Mouse (Mus musculus) adrenal gland, adult (tissue): ENCODE measurements at regions not wholly inside any gene's neighbourhood (a gene's known extent, or its start where the extent isn't known, plus 50 kb on each side); places are given as distances from the start of the nearest gene placed in this dataset.
A peak's percentile ranks its signal among the peaks of the same experiment; 100 is the strongest.

ENCODE experiments used
- DNase-seq, 2 experiments: peaks; one replicate each; pipeline ENCODE4 v3.0.0; 2022 to 2023; ENCODE audit warnings: low spot score in 1 of 2; ENCODE audit not compliant: inconsistent age in 2 of 2

GRCm38 (mm10) chr16:77401185-77401943 is 200.5 kb downstream of the Gm11146 start:
- DNase-seq, result no peak

DNA sequence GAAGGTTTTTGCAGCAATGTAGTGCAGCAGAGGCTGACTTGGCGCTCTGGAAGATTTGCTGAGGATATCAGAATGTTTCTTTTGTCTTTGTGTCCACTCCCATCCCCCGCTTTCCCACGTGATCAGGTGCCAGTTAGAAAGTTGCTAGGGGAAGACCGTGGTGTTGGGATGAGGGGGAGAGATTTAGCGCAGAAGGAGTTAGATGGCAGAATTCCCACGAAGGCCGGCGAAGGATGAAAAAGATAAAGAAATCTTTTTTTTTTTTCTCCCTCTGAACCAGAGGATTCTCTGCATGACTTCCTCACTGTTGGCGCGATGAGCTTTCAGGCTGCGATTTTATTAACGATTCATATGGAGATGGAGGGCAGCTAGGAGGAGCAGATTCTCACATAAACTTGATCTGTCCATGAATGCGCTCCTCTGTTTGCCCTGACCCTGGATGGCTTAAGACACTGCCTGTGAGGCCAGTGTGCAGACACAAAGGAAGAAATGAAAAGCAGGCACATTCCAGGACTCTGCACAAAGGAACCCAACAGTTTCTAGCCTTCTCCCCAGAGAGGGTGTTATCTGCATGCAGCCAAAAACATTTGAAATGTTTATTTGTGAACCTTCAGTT is 201.5 kb downstream of the Gm11146 start:
- peak; percentile 46 to 78 for DNase-seq

DNA sequence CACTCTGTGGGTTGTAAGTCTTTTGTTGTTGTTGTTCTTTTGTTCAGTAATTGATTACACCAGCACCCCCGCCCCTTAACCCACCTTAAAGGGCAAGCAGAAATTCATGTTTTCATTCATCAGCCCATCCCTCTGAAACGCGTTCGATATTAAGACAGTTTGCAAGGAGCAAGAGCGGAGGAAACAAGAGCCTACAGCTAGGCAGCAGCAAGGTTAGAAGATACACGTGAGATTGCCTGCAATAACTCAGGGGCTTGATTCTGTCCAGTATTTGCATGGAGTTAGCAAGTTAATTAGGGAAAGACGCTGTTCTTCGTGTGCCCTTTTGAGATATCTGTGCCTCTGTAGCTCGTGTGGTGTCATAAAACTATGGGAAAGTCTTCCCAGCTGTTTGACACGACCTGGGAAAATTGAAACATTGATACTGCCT is 202.0 kb downstream of the Gm11146 start:
- DNase-seq, result peak; percentile 10 to 82

GRCm38 (mm10) chr16:77394054-77394716 is 207.7 kb downstream of the Gm11146 start:
- DNase-seq, result peak; percentile 14 to 54

GRCm38 (mm10) chr16:77393470-77393869 is 208.4 kb downstream of the Gm11146 start:
- DNase-seq, result no peak

- DNase-seq, result no peak
Measured at GRCm38 (mm10) chr16:77392205-77392604, 209.7 kb downstream of the Gm11146 start.

DNA sequence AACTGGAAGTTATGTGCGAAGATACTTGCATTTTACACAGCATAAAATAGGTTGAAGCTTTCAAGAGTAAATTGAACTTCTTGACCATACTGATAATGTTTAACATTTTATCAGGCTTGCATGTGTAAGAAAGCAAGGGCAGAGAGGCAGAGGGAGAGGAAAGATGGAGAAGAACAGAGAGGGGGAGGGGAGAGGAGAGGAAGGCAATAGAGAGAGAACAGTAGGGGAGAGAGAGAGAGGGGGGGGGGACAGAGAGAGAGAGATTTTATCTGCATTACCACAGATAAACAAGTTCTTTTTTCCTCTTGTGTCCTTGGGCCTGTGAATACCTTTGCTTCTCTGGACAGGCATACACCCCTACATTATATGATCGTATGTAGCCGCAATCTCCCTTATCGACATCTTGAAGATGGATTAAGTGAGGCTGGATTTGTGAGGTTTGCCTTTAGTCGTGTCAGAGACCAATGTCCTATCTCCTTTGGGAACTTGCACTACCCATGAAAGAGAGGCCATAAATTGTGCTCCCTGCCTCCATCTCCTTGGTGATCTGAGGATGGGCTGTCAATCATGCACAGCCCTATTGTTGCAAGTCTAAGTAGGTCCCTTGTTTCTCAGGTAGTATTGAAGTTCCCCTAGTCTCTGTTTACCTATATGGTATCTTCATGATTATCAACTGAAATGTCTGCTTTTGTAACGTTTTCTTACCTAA is 217.7 kb downstream of the Gm11146 start:
- no peak for DNase-seq

DNA sequence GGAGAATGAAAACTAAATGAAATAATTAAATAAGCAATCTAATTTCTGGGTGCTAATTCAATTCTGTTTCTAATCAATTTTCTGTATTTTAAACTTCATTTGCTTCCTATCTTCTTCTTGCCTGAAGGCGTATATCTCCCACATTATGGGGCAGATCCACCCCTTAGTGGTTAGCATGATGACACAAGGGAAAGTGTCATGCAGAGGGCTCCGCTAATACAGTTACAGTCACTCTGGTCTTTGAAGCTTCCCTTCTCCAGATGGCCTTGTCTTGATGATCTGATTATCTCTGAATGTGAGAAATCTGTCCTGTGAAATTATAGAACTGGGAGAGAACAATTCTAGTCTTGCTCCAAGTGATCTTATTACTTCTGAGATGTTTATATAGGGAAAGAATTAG is 219.1 kb downstream of the Gm11146 start:
- no peak for DNase-seq

DNA sequence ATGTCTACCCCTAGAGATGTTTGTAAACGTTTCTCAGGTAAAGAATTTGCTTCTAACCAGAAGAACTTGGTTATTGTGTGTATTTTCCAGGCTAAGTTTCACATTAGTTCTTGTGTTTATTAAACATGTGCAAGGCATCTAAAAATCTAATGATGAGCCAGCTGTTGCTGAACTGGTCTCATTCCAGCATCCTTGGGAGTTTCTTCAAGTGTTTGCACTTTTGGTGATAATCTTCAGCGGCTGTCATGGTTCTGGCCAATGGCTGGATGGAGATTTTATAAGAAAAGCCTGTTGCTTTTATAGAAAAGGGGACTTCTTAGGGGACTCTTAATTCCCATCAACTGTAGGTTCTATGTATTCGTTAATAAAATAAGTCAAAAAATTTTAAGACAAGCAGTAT is 229.1 kb downstream of the Gm11146 start:
- no peak for DNase-seq

DNA sequence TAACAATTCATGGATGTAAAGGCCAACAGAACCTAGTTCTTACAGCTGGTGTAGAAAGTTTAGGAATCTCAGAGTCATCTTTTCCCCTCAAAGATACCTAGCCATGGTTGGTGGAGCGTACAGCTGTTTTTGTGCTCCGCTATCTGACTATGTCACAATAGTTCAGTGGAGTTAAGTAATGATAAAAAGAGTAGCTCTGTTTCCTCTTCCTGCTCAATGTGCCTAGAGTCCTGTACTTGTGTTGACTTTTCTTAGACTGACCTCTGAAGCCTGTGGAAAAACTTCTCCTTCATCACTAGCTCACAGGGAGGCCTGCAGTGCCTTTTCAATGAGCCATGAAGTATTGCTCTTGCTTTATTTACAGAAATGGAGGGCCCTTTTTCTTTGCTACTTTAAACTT is 232.1 kb downstream of the Gm11146 start:
- no peak for DNase-seq

- no peak for DNase-seq
Measured at GRCm38 (mm10) chr16:77365254-77365653, 236.6 kb downstream of the Gm11146 start.

DNA sequence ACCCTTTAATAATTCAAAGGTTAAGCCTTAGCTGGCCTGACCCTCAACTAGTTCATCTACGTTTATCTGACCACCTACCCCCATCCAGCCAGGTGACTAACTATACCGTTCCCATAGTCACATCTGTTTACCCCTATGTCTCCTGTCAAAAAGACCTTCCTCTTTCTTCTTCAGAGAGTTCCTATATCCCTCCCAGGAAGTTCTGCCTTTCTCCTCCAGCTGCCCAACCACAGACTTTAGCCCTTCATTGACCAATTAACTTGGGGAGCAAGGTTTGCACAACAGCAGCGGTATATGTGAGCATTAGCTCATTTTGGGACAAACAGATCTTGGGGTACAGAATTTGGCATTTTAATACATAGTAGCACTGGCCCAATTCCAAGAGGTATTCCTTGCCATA is 237.5 kb downstream of the Gm11146 start:
- DNase-seq, result no peak

DNA sequence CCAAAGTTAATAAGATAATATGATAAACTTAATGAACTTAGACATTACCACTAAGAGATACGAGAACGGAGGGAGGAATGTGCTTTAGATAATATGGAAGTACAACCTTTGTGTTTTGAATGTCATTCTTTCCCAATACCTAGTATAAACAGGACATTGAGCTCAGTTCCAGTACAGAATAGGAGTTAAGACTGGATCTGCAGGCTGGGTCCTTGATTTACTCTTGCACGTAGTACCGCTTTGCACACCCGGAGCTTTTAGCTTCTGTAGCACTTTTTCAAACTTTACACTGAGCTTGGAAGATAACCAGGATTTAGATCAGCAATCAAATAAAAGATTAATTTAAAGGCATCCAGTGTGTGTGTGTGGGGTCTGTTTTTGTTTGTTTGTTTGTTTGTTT is 242.7 kb downstream of the Gm11146 start:
- DNase-seq, result no peak

DNA sequence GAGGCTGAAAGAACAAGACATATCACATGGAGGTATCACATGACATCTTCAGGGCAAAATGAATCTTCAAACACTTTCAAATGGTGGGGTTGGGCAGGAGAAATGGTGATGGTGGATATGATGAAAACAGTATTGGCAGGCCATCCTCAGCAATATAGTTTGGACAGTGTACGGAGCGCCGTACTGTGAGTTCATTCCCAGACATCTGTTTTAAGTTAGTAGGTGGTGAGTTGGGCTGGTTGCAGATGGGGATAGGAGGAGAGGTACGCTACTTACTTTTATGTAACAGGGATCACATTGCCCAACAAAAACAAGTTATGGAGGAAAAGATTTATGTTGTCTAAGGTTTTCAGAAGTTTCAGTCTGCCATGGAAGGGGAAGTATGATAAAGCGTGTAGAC is 246.6 kb downstream of the Gm11146 start:
- DNase-seq, result no peak

GRCm38 (mm10) chr16:77354201-77354712 is 247.6 kb downstream of the Gm11146 start:
- DNase-seq, result no peak

- peak in 1 of 2 experiments; percentile 57 for DNase-seq
Measured at GRCm38 (mm10) chr16:77346128-77346527, 255.8 kb downstream of the Gm11146 start.

- DNase-seq, result no peak
Measured at GRCm38 (mm10) chr16:77332285-77332684, 269.6 kb downstream of the Gm11146 start.

- peak; percentile 64 to 87 for DNase-seq
Measured at GRCm38 (mm10) chr16:77330996-77331395, 270.9 kb downstream of the Gm11146 start.

DNA sequence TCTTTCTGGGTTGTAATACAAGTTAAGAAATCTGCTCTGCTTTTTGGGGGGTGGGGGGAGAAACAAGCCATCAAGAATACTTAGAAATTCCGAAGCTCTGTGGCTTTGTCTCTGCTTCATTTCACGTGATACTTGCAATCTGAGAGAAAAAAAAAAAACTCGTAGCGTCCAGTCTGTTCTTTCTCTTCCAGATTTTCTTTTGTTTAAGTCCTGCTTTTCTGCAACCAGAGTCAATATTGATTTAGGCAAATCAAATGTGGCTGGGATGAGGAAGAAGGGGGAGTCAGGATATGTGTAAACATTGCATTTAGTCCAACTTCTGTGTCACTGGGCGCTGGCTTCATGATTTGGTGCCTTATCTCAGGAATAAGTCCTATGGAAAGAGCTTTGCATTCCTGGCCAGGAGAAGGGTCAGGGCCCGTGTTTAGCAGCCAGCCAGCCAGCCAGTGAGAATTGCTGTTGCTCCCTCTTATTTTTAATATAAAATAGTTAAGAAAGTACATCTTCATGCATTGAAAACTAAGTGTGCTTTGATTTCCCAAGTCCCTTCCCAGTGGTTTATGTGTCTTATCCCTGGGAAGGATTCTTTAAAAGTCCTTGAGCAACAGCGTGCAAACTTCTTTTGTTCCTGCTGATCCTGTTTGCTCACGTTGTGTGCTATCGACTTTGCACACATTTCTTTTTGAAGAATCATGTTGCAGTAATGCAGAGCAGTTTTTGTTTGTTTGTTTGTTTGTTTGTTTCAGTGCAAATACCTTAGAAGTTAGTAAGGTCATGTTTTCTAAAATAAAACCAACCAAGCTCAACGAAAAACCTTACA is 272.0 kb downstream of the Gm11146 start:
- DNase-seq, result peak; percentile 44 to 84

DNA sequence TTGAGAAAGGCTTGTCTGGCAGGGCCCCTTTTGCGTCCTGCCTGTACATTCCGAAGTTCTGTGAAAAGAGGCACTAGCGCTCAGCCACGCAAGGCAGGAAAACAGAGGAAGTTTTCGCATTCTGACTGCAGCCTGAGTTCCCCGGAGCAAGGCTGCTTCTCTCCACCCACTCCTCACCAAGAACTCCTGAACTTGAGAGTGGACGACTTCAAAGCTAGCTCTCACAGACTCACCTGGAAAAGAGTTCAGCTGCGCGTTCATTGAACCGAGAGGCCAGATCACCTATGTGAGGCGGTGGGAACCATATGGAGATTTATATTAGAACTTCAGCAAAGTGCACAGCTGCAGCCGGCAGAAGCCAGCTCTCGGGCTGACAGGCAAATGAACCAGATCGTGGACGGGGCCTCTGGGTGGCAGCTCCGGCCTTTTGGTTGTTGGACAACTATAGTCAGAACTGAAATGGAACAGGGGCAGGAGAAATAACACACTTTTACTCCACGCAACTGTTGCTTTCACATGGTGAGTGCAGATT is 272.7 kb downstream of the Gm11146 start:
- peak; percentile 73 to 92 for DNase-seq
